Mouse (Mus musculus): ENCODE data around the gene Ica1. TPM values are rescaled to one million over a fixed set of nuclear protein-coding genes. Genes with fewer than 3 reads are reported as not detected.

Ica1 gene
- polyA plus RNA-seq, 1 experiment from 2014 or later = 75.5 TPM

GRCm38 (mm10) chr6:8752984-8753722, 25.1 kb downstream of the Ica1 start:
- DNase-seq (ENCODE audit: low spot score) (no peak), ATAC-seq (ENCODE audit: low FRiP score) (no peak)
- Histone ChIP-seq H3K9me3 (ENCODE audit: control insufficient read depth, low read length) (no peaks in the 10 kb centered on the region), H3K4me3 (replicated peaks; ENCODE audit: low read length) (no peak overlapping the region), H3K4me2 (replicated peaks) (no peak overlapping the region), H3K27ac (no peak overlapping the region), H3K9ac (no peak overlapping the region), H3K36me3 (replicated peaks; ENCODE audit: control insufficient read depth, insufficient read depth) (0 out of 2 replicates have a peak, but pooled peaks cover 5% of the 10 kb centered on the region), H3K4me1 (replicated peaks; ENCODE audit: control insufficient read depth, insufficient read depth, low read length) (no peaks in the 10 kb centered on the region), H3K27me3 (ENCODE audit: control insufficient read depth, insufficient read depth, low read length) (no peaks in the 10 kb centered on the region)
- 84% methylated on average over 6 of the region's 6 CpGs for WGBS

GRCm38 (mm10) chr6:8744886-8745285, 33.4 kb downstream of the Ica1 start:
- no peaks in the 10 kb centered on the region for H3K27me3 ChIP-seq (ENCODE audit: control insufficient read depth, insufficient read depth, low read length)

DNA sequence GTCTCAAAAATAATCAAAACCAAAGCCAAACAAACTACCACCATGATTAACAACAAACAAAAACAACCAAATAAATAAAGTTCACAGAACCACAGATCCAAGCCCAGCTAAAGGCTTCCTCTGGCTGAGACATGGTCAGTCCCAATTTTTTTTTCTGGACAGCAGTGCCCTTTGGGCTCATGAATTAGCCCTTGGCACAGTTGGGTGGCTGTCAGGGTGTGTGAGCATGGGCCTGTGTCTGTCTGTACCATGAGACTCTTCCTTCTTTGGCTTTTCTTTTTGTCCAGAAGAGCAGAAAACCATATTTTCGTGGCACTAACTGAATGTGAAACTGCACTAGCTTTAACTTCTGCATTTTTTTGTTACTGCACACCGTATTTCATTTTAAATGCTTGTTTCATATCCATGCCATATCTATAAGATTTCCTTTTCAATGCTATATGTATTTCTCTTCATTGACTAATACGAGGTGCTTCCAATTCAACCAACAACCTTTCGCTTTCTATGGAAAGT, 34.0 kb downstream of the Ica1 start:
- DNase-seq (ENCODE audit: low spot score) (no peak), ATAC-seq (ENCODE audit: low FRiP score) (no peak)
- Histone ChIP-seq H3K27ac (no peak overlapping the region), H3K4me3 (replicated peaks; ENCODE audit: low read length) (no peak overlapping the region), H3K4me1 (replicated peaks; ENCODE audit: control insufficient read depth, insufficient read depth, low read length) (no peaks in the 10 kb centered on the region), H3K9me3 (ENCODE audit: control insufficient read depth, low read length) (no peaks in the 10 kb centered on the region), H3K27me3 (ENCODE audit: control insufficient read depth, insufficient read depth, low read length) (no peaks in the 10 kb centered on the region), H3K9ac (no peak overlapping the region), H3K4me2 (replicated peaks) (no peak overlapping the region), H3K36me3 (replicated peaks; ENCODE audit: control insufficient read depth, insufficient read depth) (0 out of 2 replicates have a peak, but pooled peaks cover 11% of the 10 kb centered on the region)
- WGBS = 93% methylated on average over 4 of the region's 4 CpGs

More at GRCm38 (mm10) chr6:8744886-8745285, 33.4 kb downstream of the Ica1 start:
- H3K27ac ChIP-seq = no peak overlapping the region
- no peaks in the 10 kb centered on the region for H3K9me3 ChIP-seq (ENCODE audit: control insufficient read depth, low read length)
- ATAC-seq (ENCODE audit: low FRiP score) = no peak
- DNase-seq (ENCODE audit: low spot score) = no peak
- WGBS = 86% methylated on average over 7 of the region's 7 CpGs
- no peak overlapping the region for H3K9ac ChIP-seq
- H3K4me3 ChIP-seq (replicated peaks; ENCODE audit: low read length) = no peak overlapping the region
- no peak overlapping the region for H3K4me2 ChIP-seq (replicated peaks)
- H3K4me1 ChIP-seq (replicated peaks; ENCODE audit: control insufficient read depth, insufficient read depth, low read length) = no peaks in the 10 kb centered on the region
- 0 out of 2 replicates have a peak, but pooled peaks cover 11% of the 10 kb centered on the region for H3K36me3 ChIP-seq (replicated peaks; ENCODE audit: control insufficient read depth, insufficient read depth)

- Histone ChIP-seq H3K9ac (no peak overlapping the region), H3K27ac (no peak overlapping the region), H3K4me2 (replicated peaks) (no peak overlapping the region), H3K4me1 (replicated peaks; ENCODE audit: control insufficient read depth, insufficient read depth, low read length) (no peaks in the 10 kb centered on the region), H3K9me3 (ENCODE audit: control insufficient read depth, low read length) (no peaks in the 10 kb centered on the region), H3K27me3 (ENCODE audit: control insufficient read depth, insufficient read depth, low read length) (no peaks in the 10 kb centered on the region), H3K4me3 (replicated peaks; ENCODE audit: low read length) (no peak overlapping the region), H3K36me3 (replicated peaks; ENCODE audit: control insufficient read depth, insufficient read depth) (0 out of 2 replicates have a peak, but pooled peaks cover 6% of the 10 kb centered on the region)
- no peak for ATAC-seq (ENCODE audit: low FRiP score)
- WGBS = 27% methylated on average over 3 of the region's 3 CpGs
- no peak for DNase-seq (ENCODE audit: low spot score)
Observed at GRCm38 (mm10) chr6:8742449-8742848, 35.8 kb downstream of the Ica1 start.

DNA sequence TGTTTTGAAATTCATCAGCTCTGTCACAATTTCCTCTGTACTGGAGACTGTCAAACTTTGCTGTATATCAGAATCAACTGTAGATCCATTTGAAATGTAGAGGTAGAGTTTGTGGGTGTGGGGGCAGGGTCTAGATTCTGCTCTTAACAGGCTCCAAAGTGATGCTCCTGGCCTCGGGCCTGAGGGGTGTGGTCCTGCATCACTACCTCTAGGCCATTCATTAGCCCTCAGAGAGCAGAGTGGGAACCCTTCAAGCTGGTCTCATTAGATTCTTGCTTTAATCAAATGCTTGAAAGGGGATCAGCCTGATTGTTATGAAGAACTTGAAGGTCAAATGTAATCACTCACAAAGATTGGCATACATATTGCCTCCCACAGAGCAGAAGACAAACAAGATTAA, 36.6 kb downstream of the Ica1 start:
- no peak overlapping the region for H3K9ac ChIP-seq
- no peaks in the 10 kb centered on the region for H3K4me1 ChIP-seq (replicated peaks; ENCODE audit: control insufficient read depth, insufficient read depth, low read length)
- H3K4me3 ChIP-seq (replicated peaks; ENCODE audit: low read length) = no peak overlapping the region
- H3K36me3 ChIP-seq (replicated peaks; ENCODE audit: control insufficient read depth, insufficient read depth) = 0 out of 2 replicates have a peak, but pooled peaks cover 6% of the 10 kb centered on the region
- no peaks in the 10 kb centered on the region for H3K27me3 ChIP-seq (ENCODE audit: control insufficient read depth, insufficient read depth, low read length)
- H3K27ac ChIP-seq = no peak overlapping the region
- H3K4me2 ChIP-seq (replicated peaks) = no peak overlapping the region
- WGBS = 50% methylated on average over 1 of the region's 1 CpGs
- no peak for ATAC-seq (ENCODE audit: low FRiP score)
- DNase-seq (ENCODE audit: low spot score) = no peak
- no peaks in the 10 kb centered on the region for H3K9me3 ChIP-seq (ENCODE audit: control insufficient read depth, low read length)

- no peak overlapping the region for H3K4me2 ChIP-seq (replicated peaks)
- WGBS = 34% methylated on average over 2 of the region's 2 CpGs
- H3K4me3 ChIP-seq (replicated peaks; ENCODE audit: low read length) = no peak overlapping the region
- DNase-seq (ENCODE audit: low spot score) (no peak), ATAC-seq (ENCODE audit: low FRiP score) (no peak)
- H3K4me1 ChIP-seq (replicated peaks; ENCODE audit: control insufficient read depth, insufficient read depth, low read length) = no peaks in the 10 kb centered on the region
- H3K27ac ChIP-seq = no peak overlapping the region
- no peaks in the 10 kb centered on the region for H3K27me3 ChIP-seq (ENCODE audit: control insufficient read depth, insufficient read depth, low read length)
- no peaks in the 10 kb centered on the region for H3K9me3 ChIP-seq (ENCODE audit: control insufficient read depth, low read length)
- 0 out of 2 replicates have a peak, but pooled peaks cover 6% of the 10 kb centered on the region for H3K36me3 ChIP-seq (replicated peaks; ENCODE audit: control insufficient read depth, insufficient read depth)
- no peak overlapping the region for H3K9ac ChIP-seq
Observed at GRCm38 (mm10) chr6:8740092-8740491, 38.2 kb downstream of the Ica1 start.

GRCm38 (mm10) chr6:8738396-8738795, 39.9 kb downstream of the Ica1 start:
- Histone ChIP-seq H3K27me3 (ENCODE audit: control insufficient read depth, insufficient read depth, low read length) (no peaks in the 10 kb centered on the region), H3K4me1 (replicated peaks; ENCODE audit: control insufficient read depth, insufficient read depth, low read length) (no peaks in the 10 kb centered on the region), H3K4me2 (replicated peaks) (no peak overlapping the region), H3K9ac (no peak overlapping the region), H3K36me3 (replicated peaks; ENCODE audit: control insufficient read depth, insufficient read depth) (0 out of 2 replicates have a peak, but pooled peaks cover 6% of the 10 kb centered on the region), H3K4me3 (replicated peaks; ENCODE audit: low read length) (no peak overlapping the region), H3K27ac (no peak overlapping the region), H3K9me3 (ENCODE audit: control insufficient read depth, low read length) (no peaks in the 10 kb centered on the region)
- DNase-seq (ENCODE audit: low spot score) (peak; percentile 51), ATAC-seq (ENCODE audit: low FRiP score) (no peak)
- WGBS = 66% methylated on average over 4 of the region's 4 CpGs

GRCm38 (mm10) chr6:8736493-8736820, 41.8 kb downstream of the Ica1 start:
- ATAC-seq (ENCODE audit: low FRiP score) (peak; percentile 47), DNase-seq (ENCODE audit: low spot score) (peak; percentile 33)
- H3K4me2 ChIP-seq (replicated peaks) = no peak overlapping the region
- no peak overlapping the region for H3K9ac ChIP-seq
- H3K9me3 ChIP-seq (ENCODE audit: control insufficient read depth, low read length) = no peaks in the 10 kb centered on the region
- H3K27ac ChIP-seq = no peak overlapping the region
- H3K27me3 ChIP-seq (ENCODE audit: control insufficient read depth, insufficient read depth, low read length) = no peaks in the 10 kb centered on the region
- H3K4me1 ChIP-seq (replicated peaks; ENCODE audit: control insufficient read depth, insufficient read depth, low read length) = no peaks in the 10 kb centered on the region
- H3K4me3 ChIP-seq (replicated peaks; ENCODE audit: low read length) = no peak overlapping the region
- 0 out of 2 replicates have a peak, but pooled peaks cover 4% of the 10 kb centered on the region for H3K36me3 ChIP-seq (replicated peaks; ENCODE audit: control insufficient read depth, insufficient read depth)

DNA sequence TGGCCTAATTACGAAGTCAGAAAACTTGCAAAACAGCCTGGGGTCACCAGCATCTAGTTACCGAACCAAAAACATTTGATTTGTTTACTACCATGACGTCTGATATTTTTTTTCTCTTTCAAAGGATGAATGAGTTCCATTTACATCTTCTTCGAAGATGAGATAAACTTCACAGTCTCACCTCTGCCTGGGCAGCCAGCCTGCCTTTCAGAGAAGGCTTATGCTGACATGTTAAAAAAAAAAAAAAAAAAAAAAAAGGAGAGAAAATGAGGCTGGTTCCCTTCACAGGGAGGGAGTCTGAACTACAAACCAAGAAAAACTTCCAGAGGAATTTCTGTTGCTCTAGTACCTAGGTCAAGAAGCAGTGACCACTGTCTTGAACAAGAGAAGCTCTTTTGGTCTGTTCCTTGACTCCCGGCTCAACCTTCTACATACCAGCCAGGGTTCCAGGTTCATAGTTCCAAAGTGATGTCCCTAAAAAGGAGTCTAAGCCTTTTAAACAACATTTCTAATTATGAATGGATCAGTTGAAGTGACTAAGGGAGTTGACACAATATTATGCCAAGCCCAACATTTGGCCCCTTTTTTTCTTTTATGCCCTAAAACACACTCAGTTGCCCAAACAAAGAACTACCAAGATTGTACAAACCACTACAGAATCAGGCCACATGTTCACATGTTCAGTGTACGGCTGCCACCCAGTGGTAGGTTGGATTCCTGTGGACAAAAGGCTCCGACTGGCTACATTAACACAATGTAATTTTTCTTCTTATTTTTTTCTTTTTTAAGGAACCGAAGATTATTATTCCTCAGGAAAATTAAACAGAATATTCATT, 42.4 kb downstream of the Ica1 start:
- Histone ChIP-seq H3K27ac (peak overlapping the region; percentile 56; the same call in 1 of the 2 replicates), H3K9me3 (ENCODE audit: control insufficient read depth, low read length) (no peaks in the 10 kb centered on the region), H3K4me2 (replicated peaks) (no peak overlapping the region), H3K4me1 (replicated peaks; ENCODE audit: control insufficient read depth, insufficient read depth, low read length) (no peaks in the 10 kb centered on the region), H3K36me3 (replicated peaks; ENCODE audit: control insufficient read depth, insufficient read depth) (no peaks in the 10 kb centered on the region), H3K9ac (no peak overlapping the region), H3K4me3 (replicated peaks; ENCODE audit: low read length) (no peak overlapping the region), H3K27me3 (ENCODE audit: control insufficient read depth, insufficient read depth, low read length) (no peaks in the 10 kb centered on the region)
- ATAC-seq (ENCODE audit: low FRiP score) (peak; percentile 83), DNase-seq (ENCODE audit: low spot score) (peak; percentile 88)
- 60% methylated on average over 8 of the region's 8 CpGs for whole genome bisulfite sequencing

All from hindbrain, embryonic 14.5 days (tissue).